Mouse (Mus musculus) thymus, adult 2 months (tissue): ENCODE measurements around the gene Tmem203. TPM values are rescaled to one million over a fixed set of nuclear protein-coding genes. Genes with fewer than 3 reads are reported as not detected.

Experiments
- DNase-seq: peaks from one replicate; pipeline ENCODE4 v3.0.0; 2021
- H3K27ac ChIP-seq: fragments of 200-500 bp; 2 replicates; pipeline ENCODE4 v1.5.1; 2012; ENCODE audit warnings: low read length, control low read depth; ENCODE audit not compliant: control insufficient read depth, insufficient read depth
- H3K27me3 ChIP-seq: fragments of 200-500 bp; 2 replicates; pipeline ENCODE4 v1.6.1; 2012; ENCODE audit warnings: mild to moderate bottlenecking, low read length, moderate library complexity, mixed read lengths; ENCODE audit not compliant: control insufficient read depth, insufficient read depth
- H3K36me3 ChIP-seq: fragments of 200-500 bp; 2 replicates; pipeline ENCODE4 v1.6.1; 2012; ENCODE audit warnings: mild to moderate bottlenecking, low read length, moderate library complexity; ENCODE audit not compliant: control insufficient read depth, insufficient read depth
- H3K4me1 ChIP-seq: fragments of 200-500 bp; replicated peaks from 2 replicates; pipeline ENCODE4 v1.6.1; 2012; ENCODE audit warnings: low read length; ENCODE audit not compliant: control insufficient read depth, insufficient read depth
- H3K4me3 ChIP-seq: fragments of 200-500 bp; 2 replicates; pipeline ENCODE4 v1.5.1; 2012; ENCODE audit warnings: mild to moderate bottlenecking, low read length, control low read depth, moderate library complexity; ENCODE audit not compliant: control insufficient read depth, insufficient read depth
- CTCF ChIP-seq: fragments of 200-500 bp; IDR thresholded peaks from 2 replicates; pipeline ENCODE4 v1.5.1; 2012; ENCODE audit warnings: mild to moderate bottlenecking, control low read depth, low read length, moderate library complexity, borderline replicate concordance; ENCODE audit not compliant: control insufficient read depth, poor library complexity, insufficient read depth; ENCODE audit errors: extremely low read depth
- POLR2A ChIP-seq: fragments of 200-500 bp; IDR thresholded peaks from 2 replicates; pipeline ENCODE4 v1.6.1; 2012; ENCODE audit warnings: mild to moderate bottlenecking, low read length, control low read depth, moderate library complexity; ENCODE audit not compliant: control insufficient read depth, poor library complexity, insufficient read depth; ENCODE audit errors: extremely low read depth
- WGBS: fragments of 180-500 bp; shearing (Covaris S2); methylation state at CpG from one replicate; pipeline ENCODE4 v1.1.7; 2018; 5-methylcytosine and 5-hydroxymethylcytosine counted together
- polyA plus RNA-seq: library from polyadenylated mRNA; depleted of rRNA; stranded (reverse); fragments of >200 nt; gene quantifications from 2 replicates; pipeline ENCODE4 v1.2.3, GENCODE M21; 2012; rRNA removed

Gene Tmem203
- polyA plus RNA-seq, 1 experiment = 66.1 TPM

- Histone ChIP-seq H3K4me3 (no peak overlapping the region), H3K36me3 (no peaks in the 10 kb centered on the region), H3K4me1 (peaks cover 5% of the 10 kb centered on the region), H3K27ac (no peak overlapping the region), H3K27me3 (peaks cover 3% of the 10 kb centered on the region; the same call in 1 of the 2 replicates)
- no peak for TF ChIP-seq CTCF
- no peak for TF ChIP-seq POLR2A
- WGBS = 68% methylated on average over 7 of the region's 7 CpGs
- no peak for DNase-seq
Observed at GRCm38 (mm10) chr2:25303931-25304656, 48.9 kb downstream of the Tmem203 start.

- TF ChIP-seq CTCF = no peak
- Histone ChIP-seq H3K36me3 (no peaks in the 10 kb centered on the region), H3K4me1 (peaks cover 5% of the 10 kb centered on the region), H3K27ac (no peak overlapping the region), H3K27me3 (peaks cover 3% of the 10 kb centered on the region; the same call in 1 of the 2 replicates), H3K4me3 (peak overlapping the region; percentile 22)
- WGBS = 3% methylated on average over 45 of the region's 45 CpGs
- no peak for DNase-seq
Observed at GRCm38 (mm10) chr2:25304657-25305541, 49.7 kb downstream of the Tmem203 start.

Other genes starting within 250 kb of the Tmem203 start
- 41.6 and 50.4 TPM in 2 replicates for gene Nsmf, start 201.1 kb upstream of the Tmem203 start, polyA plus RNA-seq
- gene Entpd8, start 175.1 kb upstream of the Tmem203 start, polyA plus RNA-seq = 0.58 and 0.91 TPM in 2 replicates
- gene Noxa1, start 160.3 kb upstream of the Tmem203 start, polyA plus RNA-seq = 0.24 and 0.44 TPM in 2 replicates
- 13.7 and 16.9 TPM in 2 replicates for gene Nrarp, start 74.7 kb upstream of the Tmem203 start, polyA plus RNA-seq
- gene Tor4a, start 58.6 kb upstream of the Tmem203 start, polyA plus RNA-seq = 90.6 and 94.7 TPM in 2 replicates
- gene Nelfb, start 44.0 kb upstream of the Tmem203 start, polyA plus RNA-seq = 105 and 115 TPM in 2 replicates
- gene Stpg3, start 40.8 kb upstream of the Tmem203 start, polyA plus RNA-seq = 0.12 TPM in 1 of 2 replicates, not detected in the other
- 0.11 and 0.12 TPM in 2 replicates for gene Fam166a, start 36.7 kb upstream of the Tmem203 start, polyA plus RNA-seq
- gene Tubb4b, start 30.7 kb upstream of the Tmem203 start, polyA plus RNA-seq = 613 and 694 TPM in 2 replicates
- gene Slc34a3, start 21.1 kb upstream of the Tmem203 start, polyA plus RNA-seq = 0.05 and 0.15 TPM in 2 replicates
- 0.05 TPM in 1 of 2 replicates, not detected in the other for gene Rnf224, start 18.7 kb upstream of the Tmem203 start, polyA plus RNA-seq
- 3.6 and 4.5 TPM in 2 replicates for gene Rnf208, start 13.2 kb upstream of the Tmem203 start, polyA plus RNA-seq
- gene Cysrt1, start 13.0 kb upstream of the Tmem203 start, polyA plus RNA-seq = 1.6 and 2.1 TPM in 2 replicates
- gene AL732309.1, start 8.6 kb upstream of the Tmem203 start, polyA plus RNA-seq = 41.1 and 43.0 TPM in 2 replicates
- 24.4 and 25.9 TPM in 2 replicates for gene Tprn, start 7.2 kb downstream of the Tmem203 start, polyA plus RNA-seq
- gene Ssna1, start 17.0 kb downstream of the Tmem203 start, polyA plus RNA-seq = 164 and 182 TPM in 2 replicates
- gene Anapc2, start 17.0 kb downstream of the Tmem203 start, polyA plus RNA-seq = 141 and 144 TPM in 2 replicates
- 0.35 TPM in 1 of 2 replicates, not detected in the other for gene Tmem210, start 32.7 kb downstream of the Tmem203 start, polyA plus RNA-seq
- gene Lrrc26, start 34.5 kb downstream of the Tmem203 start, polyA plus RNA-seq = 1.0 and 1.6 TPM in 2 replicates
- 0.50 TPM in 2 replicates for gene Grin1, start 63.7 kb downstream of the Tmem203 start, polyA plus RNA-seq
- 23.1 and 26.3 TPM in 2 replicates for gene Man1b1, start 76.9 kb downstream of the Tmem203 start, polyA plus RNA-seq
- 24.5 and 25.6 TPM in 2 replicates for gene Dpp7, start 100.9 kb downstream of the Tmem203 start, polyA plus RNA-seq
- 23.0 and 24.4 TPM in 2 replicates for gene Uap1l1, start 110.2 kb downstream of the Tmem203 start, polyA plus RNA-seq
- gene Sapcd2, start 116.9 kb downstream of the Tmem203 start, polyA plus RNA-seq = 29.7 and 45.2 TPM in 2 replicates
- gene Entpd2, start 140.4 kb downstream of the Tmem203 start, polyA plus RNA-seq = 11.7 and 14.0 TPM in 2 replicates
- gene Npdc1, start 143.9 kb downstream of the Tmem203 start, polyA plus RNA-seq = 28.4 and 30.8 TPM in 2 replicates
- 1.9 and 2.0 TPM in 2 replicates for gene Fut7, start 167.8 kb downstream of the Tmem203 start, polyA plus RNA-seq
- 86.6 and 100 TPM in 2 replicates for gene Abca2, start 173.3 kb downstream of the Tmem203 start, polyA plus RNA-seq
- gene Clic3, start 201.4 kb downstream of the Tmem203 start, polyA plus RNA-seq = 11.6 and 17.3 TPM in 2 replicates
- gene Paxx, start 205.7 kb downstream of the Tmem203 start, polyA plus RNA-seq = 165 and 192 TPM in 2 replicates
- gene Ptgds, start 214.6 kb downstream of the Tmem203 start, polyA plus RNA-seq = 4.4 and 13.8 TPM in 2 replicates
- not detected in 2 replicates for gene Lcn12, start 238.5 kb downstream of the Tmem203 start, polyA plus RNA-seq
- gene Fbxw5, start 245.3 kb downstream of the Tmem203 start, polyA plus RNA-seq = 59.2 and 77.5 TPM in 2 replicates
- 4.7 and 5.0 TPM in 2 replicates for gene C8g, start 246.3 kb downstream of the Tmem203 start, polyA plus RNA-seq